Mouse (Mus musculus) cerebellum, adult 11 months (tissue): ENCODE data around the gene Dot1l.
"Not testable (repeated sequence)": the region's sequence is repeated elsewhere in the genome, so short reads cannot be mapped to it uniquely, and the experiment has no call there.

Experiments
- DNase-seq: peaks from one replicate; pipeline ENCODE4 v3.0.0; 2022

The Dot1l gene

GRCm38 (mm10) chr10:80812391-80813041 is 57.5 kb downstream of the Dot1l start:
- DNase-seq = no peak

- no peak for DNase-seq
Measured at GRCm38 (mm10) chr10:80813366-80813765, 58.4 kb downstream of the Dot1l start, which contains the start of gene Jsrp1. TSS of gene Jsrp1 (minus strand) at chr10:80813498.

GRCm38 (mm10) chr10:80814800-80815199 is 59.8 kb downstream of the Dot1l start:
- no peak for DNase-seq

- not testable (repeated sequence) for DNase-seq
Measured at GRCm38 (mm10) chr10:80816303-80816702, 61.3 kb downstream of the Dot1l start.

GRCm38 (mm10) chr10:80817164-80817563 is 62.2 kb downstream of the Dot1l start:
- no peak for DNase-seq

GRCm38 (mm10) chr10:80817955-80818354 is 62.9 kb downstream of the Dot1l start:
- not testable (repeated sequence) for DNase-seq

GRCm38 (mm10) chr10:80818599-80819281 is 63.7 kb downstream of the Dot1l start:
- DNase-seq = no peak

GRCm38 (mm10) chr10:80819406-80819805 is 64.4 kb downstream of the Dot1l start:
- DNase-seq = no peak

GRCm38 (mm10) chr10:80821991-80822390 is 67.0 kb downstream of the Dot1l start:
- no peak for DNase-seq

- no peak for DNase-seq
Measured at GRCm38 (mm10) chr10:80822528-80822927, 67.5 kb downstream of the Dot1l start.

- no peak for DNase-seq
Measured at GRCm38 (mm10) chr10:80823316-80823715, 68.3 kb downstream of the Dot1l start.

GRCm38 (mm10) chr10:80823847-80824643 is 69.0 kb downstream of the Dot1l start:
- DNase-seq = no peak

- DNase-seq = no peak
Measured at GRCm38 (mm10) chr10:80824827-80825226, 69.8 kb downstream of the Dot1l start.

GRCm38 (mm10) chr10:80826151-80827062 is 71.4 kb downstream of the Dot1l start, which contains the start of gene Oaz1:
TSS of gene Oaz1 (plus strand) at chr10:80826656.
- peak; percentile 99 for DNase-seq

- DNase-seq = no peak
Measured at GRCm38 (mm10) chr10:80827063-80827869, 72.3 kb downstream of the Dot1l start.

- DNase-seq = no peak
Measured at GRCm38 (mm10) chr10:80827870-80828420, 72.9 kb downstream of the Dot1l start.

GRCm38 (mm10) chr10:80828587-80828986 is 73.6 kb downstream of the Dot1l start:
- not testable (repeated sequence) for DNase-seq

- DNase-seq = no peak
Measured at GRCm38 (mm10) chr10:80829359-80830278, 74.6 kb downstream of the Dot1l start.

GRCm38 (mm10) chr10:80831136-80831535 is 76.1 kb downstream of the Dot1l start:
- DNase-seq = no peak

- DNase-seq = no peak
Measured at GRCm38 (mm10) chr10:80832818-80833217, 77.8 kb downstream of the Dot1l start.
